Mouse (Mus musculus) olfactory bulb, adult 2 months (tissue): ENCODE data around the gene Elovl5. TPM values are rescaled to one million over a fixed set of nuclear protein-coding genes. Genes with fewer than 3 reads are reported as not detected.

Experiments used
- H3K27ac ChIP-seq: fragments of 200-500 bp; 2 replicates; pipeline ENCODE4 v1.5.1; 2012; ENCODE audit warnings: low read depth, low read length; ENCODE audit not compliant: insufficient read depth
- H3K4me1 ChIP-seq: fragments of 200-500 bp; 2 replicates; pipeline ENCODE4 v1.6.1; 2012; ENCODE audit warnings: low read length; ENCODE audit not compliant: control insufficient read depth, insufficient read depth
- H3K4me3 ChIP-seq: fragments of 200-500 bp; 2 replicates; pipeline ENCODE4 v1.5.1; 2012; ENCODE audit warnings: mild to moderate bottlenecking, low read depth, low read length, moderate library complexity; ENCODE audit not compliant: insufficient read depth
- CTCF ChIP-seq: fragments of 200-500 bp; IDR thresholded peaks from 2 replicates; pipeline ENCODE4 v1.5.1; 2012; ENCODE audit warnings: low read depth, mild to moderate bottlenecking, low read length, moderate library complexity; ENCODE audit not compliant: insufficient read depth
- POLR2A ChIP-seq: fragments of 200-500 bp; IDR thresholded peaks from 2 replicates; pipeline ENCODE4 v1.6.1; 2012; ENCODE audit warnings: mild to moderate bottlenecking, low read depth, low read length, moderate library complexity; ENCODE audit not compliant: insufficient read depth
- WGBS: fragments of 180-500 bp; shearing (Covaris S2); methylation state at CpG from one replicate; pipeline ENCODE4 v1.1.7; 2018; 5-methylcytosine and 5-hydroxymethylcytosine counted together
- polyA plus RNA-seq: library from polyadenylated mRNA; stranded (reverse); fragments of >200 nt; gene quantifications from 2 replicates; pipeline ENCODE4 v1.2.4, GENCODE M21; 2012; ENCODE audit warnings: low replicate concordance; ENCODE audit not compliant: missing spikeins, insufficient read depth, insufficient read length

Elovl5 gene
- polyA plus RNA-seq, 1 experiment: 644 TPM

DNA sequence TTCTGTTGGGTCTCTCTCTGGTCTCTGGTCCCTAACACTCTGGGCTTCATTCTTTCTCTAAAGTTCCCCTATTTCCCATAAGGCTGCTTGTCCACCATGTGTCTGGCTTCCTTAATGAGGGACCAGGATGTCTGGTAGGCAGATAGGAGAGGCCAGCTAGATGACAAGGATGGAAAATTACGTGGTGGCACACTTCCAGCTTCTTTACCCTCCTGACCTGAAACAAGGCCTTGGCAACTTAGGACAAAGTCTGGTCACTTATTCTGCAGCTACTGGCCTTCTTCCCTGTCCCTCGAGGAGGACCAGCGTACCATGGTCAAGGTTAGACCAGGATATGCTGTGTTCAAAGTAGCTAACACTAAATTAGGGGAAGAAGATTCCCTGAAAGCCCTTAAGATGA, 109.9 kb downstream of the Elovl5 start:
- Histone ChIP-seq H3K4me3 (no peak overlapping the region), H3K27ac (no peak overlapping the region), H3K4me1 (peaks cover under 1% of the 10 kb centered on the region; the same call in 1 of the 2 replicates)
- 87% methylated on average over 3 of the region's 3 CpGs for WGBS
- TF ChIP-seq POLR2A: no peak
- no peak for TF ChIP-seq CTCF

GRCm38 (mm10) chr9:78030835-78031456, 113.8 kb downstream of the Elovl5 start:
- Histone ChIP-seq H3K4me3 (no peak overlapping the region), H3K4me1 (no peaks in the 10 kb centered on the region), H3K27ac (no peak overlapping the region)
- WGBS: 91% methylated on average over 10 of the region's 10 CpGs
- TF ChIP-seq CTCF: no peak
- no peak for TF ChIP-seq POLR2A

- Histone ChIP-seq H3K27ac (no peak overlapping the region), H3K4me3 (no peak overlapping the region), H3K4me1 (no peaks in the 10 kb centered on the region)
- 94% methylated on average over 4 of the region's 4 CpGs for WGBS
- TF ChIP-seq CTCF: no peak
- TF ChIP-seq POLR2A: no peak
Observed at GRCm38 (mm10) chr9:78032930-78033329, 115.8 kb downstream of the Elovl5 start.

Other genes with a start within 250 kb of the Elovl5 start
- gene Gclc, start 162.8 kb upstream of the Elovl5 start, polyA plus RNA-seq: not detected in 2 replicates
- gene Gcm1, start 134.6 kb downstream of the Elovl5 start, polyA plus RNA-seq: not detected in 2 replicates
- gene Fbxo9, start 191.7 kb downstream of the Elovl5 start, polyA plus RNA-seq: not detected in 2 replicates
- gene Ick, start 191.8 kb downstream of the Elovl5 start, polyA plus RNA-seq: not detected in 2 replicates